Mouse (Mus musculus) cortical plate, adult 2 months (tissue): ENCODE measurements around the gene Slc34a1. TPM values are rescaled to one million over a fixed set of nuclear protein-coding genes. Genes with fewer than 3 reads are reported as not detected.

Experiments
- H3K27ac ChIP-seq: fragments of 200-500 bp; 2 replicates; pipeline ENCODE4 v1.5.1; 2012; ENCODE audit warnings: low read length, control low read depth, inconsistent platforms; ENCODE audit not compliant: insufficient read depth
- H3K4me1 ChIP-seq: fragments of 200-500 bp; 2 replicates; pipeline ENCODE4 v1.6.1; 2011; ENCODE audit warnings: low read length; ENCODE audit not compliant: control insufficient read depth, insufficient read depth
- H3K4me3 ChIP-seq: fragments of 200-500 bp; 2 replicates; pipeline ENCODE4 v1.5.1; 2011; ENCODE audit warnings: mild to moderate bottlenecking, low read length, control low read depth; ENCODE audit not compliant: insufficient read depth
- CTCF ChIP-seq: fragments of 200-500 bp; IDR thresholded peaks from 2 replicates; pipeline ENCODE4 v1.5.1; 2011; ENCODE audit warnings: mild to moderate bottlenecking, control low read depth, low read length; ENCODE audit not compliant: insufficient read depth; ENCODE audit errors: extremely low read depth
- POLR2A ChIP-seq: fragments of 200-500 bp; IDR thresholded peaks from 2 replicates; pipeline ENCODE4 v1.6.1; 2011; ENCODE audit warnings: mild to moderate bottlenecking, low read length, control low read depth; ENCODE audit not compliant: insufficient read depth; ENCODE audit errors: extremely low read depth
- polyA plus RNA-seq: library from polyadenylated mRNA; depleted of rRNA; stranded (reverse); fragments of >200 nt; gene quantifications from 2 replicates; pipeline ENCODE4 v1.2.3, GENCODE M21; 2012

The Slc34a1 gene
- polyA plus RNA-seq, 1 experiment = 0.21 TPM

DNA sequence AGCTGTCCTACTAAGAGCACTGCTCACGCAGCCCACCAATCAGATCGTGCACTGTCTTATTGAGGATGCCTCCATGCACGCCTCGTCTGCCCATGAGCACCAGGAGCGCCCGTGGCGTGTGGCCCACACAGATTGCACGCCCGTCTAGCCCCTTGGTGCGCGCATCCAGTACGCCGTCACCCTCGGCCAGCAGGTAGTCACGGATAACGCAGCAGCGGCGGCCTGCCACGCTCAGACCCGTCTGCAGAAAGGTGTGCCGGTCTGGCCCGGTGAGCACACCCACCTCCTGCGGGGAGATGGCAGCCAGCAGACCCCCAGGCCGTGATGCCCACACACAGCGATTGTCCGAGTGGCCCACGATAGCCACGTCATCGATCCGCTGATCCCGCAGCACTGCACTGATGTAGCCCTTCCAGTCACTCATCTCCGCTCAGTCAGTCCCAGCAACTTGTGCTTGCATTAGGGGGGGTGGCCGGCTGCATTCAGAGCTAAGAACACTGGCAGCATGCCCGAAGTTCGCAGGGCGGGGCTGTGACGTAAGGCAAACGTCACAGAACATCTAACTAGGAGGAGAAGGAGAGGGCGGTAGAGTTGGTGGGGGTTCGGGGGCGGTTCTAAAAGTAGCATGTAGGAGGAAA, 16.9 kb downstream of the Slc34a1 start, which contains the start of gene Pfn3:
TSS of gene Pfn3 (minus strand) at position 490 of the 638 bp plus-strand sequence.
- Histone ChIP-seq H3K4me3 (peak within 1 kb of the TSS; percentile 32), H3K4me1 (no peaks in the 10 kb centered on the region), H3K27ac (peak within 1 kb of the TSS; percentile 45; the same call in 1 of the 2 replicates)
- TF ChIP-seq POLR2A (0 out of 2 replicates have a peak, but pooled peaks have one; percentile 31), CTCF (no peak)

DNA sequence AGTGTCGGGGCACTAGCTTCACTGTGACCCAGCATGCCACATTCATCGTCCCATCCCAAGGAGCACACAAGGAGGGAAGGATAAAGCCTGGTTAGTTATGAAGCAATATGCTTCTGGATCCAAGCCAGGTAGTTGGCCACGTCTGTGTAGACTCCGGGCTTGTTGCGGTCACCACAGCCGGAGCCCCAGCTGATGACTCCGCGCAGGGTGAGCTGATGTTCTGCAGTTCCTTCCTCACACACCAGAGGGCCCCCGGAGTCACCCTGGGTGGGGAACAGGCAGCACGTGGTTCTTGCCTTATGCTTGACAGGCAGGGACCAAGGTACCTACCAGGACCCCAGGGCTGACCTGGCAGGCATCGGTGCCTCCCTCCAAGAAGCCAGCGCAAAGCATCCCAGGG, 20.0 kb downstream of the Slc34a1 start:
- Histone ChIP-seq H3K27ac (no peak overlapping the region), H3K4me1 (no peaks in the 10 kb centered on the region), H3K4me3 (peak overlapping the region; percentile 3; the same call in 1 of the 2 replicates)
- TF ChIP-seq CTCF (peak; percentile 75), POLR2A (no peak)

DNA sequence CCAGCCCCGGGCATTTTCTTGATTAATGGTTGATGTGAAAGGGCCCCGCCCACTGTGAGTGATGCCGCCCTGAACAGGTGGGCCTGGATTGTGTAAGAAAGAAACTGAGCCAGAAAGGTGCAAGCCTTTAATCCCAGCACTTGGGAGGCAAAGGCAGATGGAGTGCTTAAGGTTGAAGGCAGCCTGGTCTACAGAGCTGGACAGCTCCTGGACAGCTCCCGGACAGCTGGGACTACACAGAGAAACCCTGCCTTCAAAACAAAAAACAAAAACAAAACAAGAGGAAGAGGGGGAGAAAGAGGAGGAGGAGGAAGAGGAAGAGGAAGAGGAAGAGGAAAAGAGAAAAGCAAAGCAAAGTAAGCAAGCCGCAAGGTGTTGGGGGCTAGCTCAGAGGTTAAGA, 21.2 kb downstream of the Slc34a1 start:
- H3K27ac ChIP-seq = no peak overlapping the region
- H3K4me3 ChIP-seq = no peak overlapping the region
- TF ChIP-seq POLR2A = no peak
- TF ChIP-seq CTCF = no peak
- H3K4me1 ChIP-seq = no peaks in the 10 kb centered on the region

DNA sequence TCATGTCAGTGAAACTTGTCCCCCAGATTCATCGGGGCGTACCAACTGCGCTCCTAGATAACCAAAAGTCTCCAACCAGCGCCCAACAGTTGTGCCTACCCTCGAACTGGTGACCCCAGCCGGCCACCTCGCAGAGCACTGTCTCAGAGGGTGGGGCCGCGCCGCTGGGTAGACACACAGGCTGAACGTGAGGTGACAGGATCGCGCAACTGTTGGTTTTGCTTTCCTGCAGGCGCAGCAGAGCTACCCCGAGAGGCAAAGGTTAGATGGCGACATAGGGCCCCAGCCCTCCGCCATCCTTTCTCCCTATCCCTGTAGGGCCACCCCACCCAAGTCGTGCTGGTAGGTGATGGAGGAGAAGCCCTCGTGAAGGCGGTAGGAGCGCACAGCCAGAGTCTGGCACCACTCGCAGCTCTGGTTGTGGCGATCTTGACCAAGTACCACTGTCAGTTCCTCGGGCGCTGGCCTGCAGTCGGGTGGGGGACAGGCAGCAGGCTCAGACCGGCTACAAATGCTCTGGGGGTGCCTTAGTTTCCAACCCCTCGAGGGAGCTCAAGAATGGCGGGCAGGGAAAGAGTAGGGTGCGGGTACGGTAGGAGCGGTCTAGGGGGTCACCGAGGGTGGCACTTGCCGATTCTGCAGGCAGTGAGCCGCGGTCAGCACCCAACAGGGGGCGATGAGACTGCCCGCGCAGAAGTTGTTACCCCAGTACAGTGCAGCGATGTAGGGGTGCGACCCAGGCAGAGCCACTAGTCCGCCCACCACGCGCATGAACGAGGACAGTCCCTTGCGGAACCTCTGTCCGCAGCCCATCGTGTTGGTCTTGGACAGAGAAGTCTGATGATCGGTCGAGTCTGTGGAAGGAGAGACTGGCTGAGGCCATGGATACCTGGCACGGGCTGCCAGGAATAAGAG, 22.3 kb downstream of the Slc34a1 start:
- Histone ChIP-seq H3K27ac (no peak overlapping the region), H3K4me1 (no peaks in the 10 kb centered on the region), H3K4me3 (no peak overlapping the region; the same call in 1 of the 2 replicates)
- TF ChIP-seq POLR2A (no peak), CTCF (no peak)

DNA sequence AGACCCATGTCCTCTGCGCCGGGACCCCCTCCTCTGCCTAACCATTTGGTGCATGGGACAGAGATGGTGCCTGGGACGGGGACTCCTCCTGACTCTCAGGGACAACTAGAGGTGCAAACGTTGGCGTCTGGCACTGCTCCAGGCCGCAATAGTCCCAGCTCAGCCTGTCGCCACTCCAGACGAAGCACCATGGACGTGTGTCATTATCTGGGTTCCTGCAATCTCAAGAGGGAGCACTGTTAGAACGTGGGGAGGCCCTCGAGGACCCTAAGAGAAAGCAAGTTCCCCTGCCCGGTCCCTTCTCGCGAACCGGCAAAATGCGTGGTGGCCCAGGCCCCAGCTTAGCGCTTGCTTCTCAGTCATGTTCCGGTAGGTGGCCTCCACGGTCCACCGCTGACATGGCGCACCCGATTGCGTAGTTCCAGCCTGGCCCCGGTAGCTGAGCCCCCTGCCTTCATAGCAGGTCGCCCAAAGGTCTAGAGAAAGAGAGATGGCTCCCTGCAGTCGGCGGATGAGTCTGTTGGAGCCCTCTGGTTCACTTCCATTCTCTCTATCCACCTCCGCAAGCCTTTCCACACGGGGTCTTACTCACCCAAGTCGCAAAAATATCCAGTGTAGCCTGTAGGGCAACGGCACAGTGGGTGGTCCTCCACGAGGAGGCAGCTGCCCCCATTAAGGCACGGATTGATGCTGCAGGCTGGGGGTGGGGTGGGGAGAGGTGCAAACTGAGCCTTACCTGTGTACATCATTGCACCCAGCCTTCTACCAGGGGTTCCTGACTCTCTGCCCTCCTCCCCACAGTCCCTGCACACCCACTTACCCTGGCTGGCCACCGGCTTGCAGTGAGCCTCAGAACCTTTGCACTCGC, 23.2 kb downstream of the Slc34a1 start:
- no peaks in the 10 kb centered on the region for H3K4me1 ChIP-seq
- H3K27ac ChIP-seq = no peak overlapping the region
- peak overlapping the region; percentile 9 for H3K4me3 ChIP-seq
- peak; percentile 65 for TF ChIP-seq CTCF
- TF ChIP-seq POLR2A = no peak

DNA sequence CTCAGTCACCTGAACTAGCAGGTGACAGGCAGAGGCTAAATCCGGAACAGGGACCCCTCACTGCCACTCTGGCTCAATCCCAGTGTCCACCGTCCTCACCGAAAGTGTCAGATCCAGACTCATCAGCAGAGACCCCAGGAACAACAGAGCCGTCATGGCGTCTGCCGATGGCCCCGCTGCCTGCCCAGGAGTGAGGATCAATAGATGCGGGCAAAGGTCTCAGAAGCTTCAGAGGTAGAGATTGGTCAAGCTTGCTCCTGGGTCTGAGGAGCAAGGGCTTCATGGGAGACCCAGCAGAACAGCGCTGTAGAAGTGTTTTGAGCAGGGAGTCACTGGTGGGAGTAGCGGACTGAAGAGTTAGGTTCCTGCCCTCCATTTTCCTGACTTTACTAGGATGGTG, 28.6 kb downstream of the Slc34a1 start, which contains the start of gene F12:
TSS of gene F12 (minus strand) at position 181 of the 400 bp plus-strand sequence.
- TF ChIP-seq POLR2A = no peak
- TF ChIP-seq CTCF = no peak
- Histone ChIP-seq H3K27ac (no peak within 1 kb of the TSS), H3K4me3 (no peak within 1 kb of the TSS), H3K4me1 (no peaks in the 10 kb centered on the region)

DNA sequence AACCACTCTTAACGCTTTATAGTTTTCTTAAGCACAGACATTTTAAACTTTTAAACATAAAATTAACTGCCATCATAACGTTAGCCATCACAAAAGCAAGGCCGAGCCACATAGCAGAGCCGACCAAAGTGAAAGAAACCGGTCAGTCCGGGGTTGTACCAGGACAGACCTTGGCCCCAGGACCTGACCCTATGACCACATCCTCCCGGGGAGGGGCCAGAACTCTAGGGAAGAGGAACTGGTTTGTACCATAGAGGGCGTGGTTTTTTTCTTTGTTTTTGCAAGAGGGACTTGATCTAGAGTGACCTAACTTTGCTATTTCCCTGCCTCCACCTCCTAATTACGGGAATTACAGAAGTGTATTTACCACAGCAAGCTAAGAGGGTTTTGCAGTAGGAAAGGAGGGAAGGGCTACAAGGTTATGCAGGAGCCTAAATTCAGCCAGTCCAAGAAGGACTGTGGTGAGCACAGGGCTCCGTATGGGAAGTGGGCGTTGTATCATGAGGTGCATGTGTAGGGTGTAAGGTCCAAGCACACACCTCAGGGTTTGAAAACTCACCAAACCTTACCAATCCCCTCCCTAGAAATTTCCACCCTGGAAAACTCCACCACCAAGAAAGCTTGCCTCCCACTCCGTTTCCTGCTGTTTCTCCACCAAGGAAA, 31.4 kb downstream of the Slc34a1 start:
- H3K4me3 ChIP-seq = no peak overlapping the region
- no peaks in the 10 kb centered on the region for H3K4me1 ChIP-seq
- TF ChIP-seq POLR2A = no peak
- TF ChIP-seq CTCF = no peak
- H3K27ac ChIP-seq = no peak overlapping the region

DNA sequence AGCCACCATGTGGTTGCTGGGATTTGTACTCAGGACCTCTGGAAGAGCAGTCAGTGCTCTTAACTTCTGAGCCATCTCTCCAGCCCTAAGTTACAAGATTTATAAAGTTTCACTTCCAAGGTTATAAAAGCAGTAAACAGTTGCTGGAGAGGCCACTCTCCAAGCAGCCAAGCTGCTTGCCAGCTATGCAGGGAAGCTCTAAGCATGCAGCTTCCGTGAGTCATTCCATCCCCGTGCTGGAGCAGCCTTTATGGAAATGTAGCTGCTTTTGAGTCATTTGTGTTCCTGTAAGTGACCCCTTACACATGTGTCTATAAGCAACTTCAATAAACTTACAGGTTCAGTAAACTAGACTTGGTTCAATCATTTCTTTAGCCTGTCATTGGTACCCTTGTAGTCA, 32.6 kb downstream of the Slc34a1 start:
- Histone ChIP-seq H3K4me3 (no peak overlapping the region), H3K4me1 (no peaks in the 10 kb centered on the region), H3K27ac (no peak overlapping the region)
- TF ChIP-seq POLR2A = no peak
- no peak for TF ChIP-seq CTCF
